Mouse (Mus musculus): ENCODE results near the gene Nat9. TPM values are rescaled to one million over a fixed set of nuclear protein-coding genes. Genes with fewer than 3 reads are reported as not detected.
A peak's percentile ranks its signal among the peaks of the same experiment; 100 is the strongest.

Nat9 gene
- polyA plus RNA-seq, 1 experiment, result 36.9 TPM

GRCm38 (mm10) chr11:115179191-115179590, 8.5 kb downstream of the Nat9 start:
- DNase-seq (ENCODE audit: extremely low spot score in 1 of 2, low spot score in 1 of 2), result peak in 1 of 2 experiments; percentile 48

GRCm38 (mm10) chr11:115178766-115179165, 8.9 kb downstream of the Nat9 start:
- no peak for DNase-seq (ENCODE audit: extremely low spot score in 1 of 2, low spot score in 1 of 2)

- no peak for DNase-seq (ENCODE audit: extremely low spot score in 1 of 2, low spot score in 1 of 2)
These were observed 10.0 kb downstream of the Nat9 start for GRCm38 (mm10) chr11:115177559-115178195.

- no peak for DNase-seq (ENCODE audit: extremely low spot score in 1 of 2, low spot score in 1 of 2)
These were observed 11.1 kb downstream of the Nat9 start for GRCm38 (mm10) chr11:115176399-115177190.

- DNase-seq (ENCODE audit: extremely low spot score in 1 of 2, low spot score in 1 of 2), result no peak
These were observed 13.9 kb downstream of the Nat9 start for GRCm38 (mm10) chr11:115173549-115174339.

- DNase-seq (ENCODE audit: extremely low spot score in 1 of 2, low spot score in 1 of 2), result peak in 1 of 2 experiments; percentile 36
These were observed 14.8 kb downstream of the Nat9 start for GRCm38 (mm10) chr11:115172825-115173287.

GRCm38 (mm10) chr11:115171125-115171524, 16.5 kb downstream of the Nat9 start:
- no peak for DNase-seq (ENCODE audit: extremely low spot score in 1 of 2, low spot score in 1 of 2)

- DNase-seq (ENCODE audit: extremely low spot score in 1 of 2, low spot score in 1 of 2), result no peak
These were observed 18.2 kb downstream of the Nat9 start for GRCm38 (mm10) chr11:115169430-115169829.

- no peak for DNase-seq (ENCODE audit: extremely low spot score in 1 of 2, low spot score in 1 of 2)
These were observed 19.9 kb downstream of the Nat9 start for GRCm38 (mm10) chr11:115167631-115168249.

GRCm38 (mm10) chr11:115166776-115167175, 20.9 kb downstream of the Nat9 start:
- no peak for DNase-seq (ENCODE audit: extremely low spot score in 1 of 2, low spot score in 1 of 2)

- peak in 1 of 2 experiments; percentile 45 for DNase-seq (ENCODE audit: extremely low spot score in 1 of 2, low spot score in 1 of 2)
These were observed 22.7 kb downstream of the Nat9 start for GRCm38 (mm10) chr11:115164976-115165374.

- DNase-seq (ENCODE audit: extremely low spot score in 1 of 2, low spot score in 1 of 2), result no peak
These were observed 23.2 kb downstream of the Nat9 start for GRCm38 (mm10) chr11:115164341-115164975.

- DNase-seq (ENCODE audit: extremely low spot score in 1 of 2, low spot score in 1 of 2), result no peak
These were observed 24.0 kb downstream of the Nat9 start for GRCm38 (mm10) chr11:115163568-115164150.

- DNase-seq (ENCODE audit: extremely low spot score in 1 of 2, low spot score in 1 of 2), result peak; percentile 87 to 92
These were observed 24.7 kb downstream of the Nat9 start, which contains the start of gene Slc9a3r1 for GRCm38 (mm10) chr11:115162832-115163480. TSS of gene Slc9a3r1 (plus strand) at chr11:115163341.

- no peak for DNase-seq (ENCODE audit: extremely low spot score in 1 of 2, low spot score in 1 of 2)
These were observed 25.5 kb downstream of the Nat9 start for GRCm38 (mm10) chr11:115162205-115162601.

GRCm38 (mm10) chr11:115161578-115162204, 26.0 kb downstream of the Nat9 start:
- no peak for DNase-seq (ENCODE audit: extremely low spot score in 1 of 2, low spot score in 1 of 2)

- peak in 1 of 2 experiments; percentile 62 for DNase-seq (ENCODE audit: extremely low spot score in 1 of 2, low spot score in 1 of 2)
These were observed 26.6 kb downstream of the Nat9 start for GRCm38 (mm10) chr11:115160883-115161577.
